Mouse (Mus musculus): ENCODE data around the gene Coil. TPM values are rescaled to one million over a fixed set of nuclear protein-coding genes. Genes with fewer than 3 reads are reported as not detected.

Gene Coil
- polyA plus RNA-seq, 1 experiment from 2014 or later, result 24.2 TPM

DNA sequence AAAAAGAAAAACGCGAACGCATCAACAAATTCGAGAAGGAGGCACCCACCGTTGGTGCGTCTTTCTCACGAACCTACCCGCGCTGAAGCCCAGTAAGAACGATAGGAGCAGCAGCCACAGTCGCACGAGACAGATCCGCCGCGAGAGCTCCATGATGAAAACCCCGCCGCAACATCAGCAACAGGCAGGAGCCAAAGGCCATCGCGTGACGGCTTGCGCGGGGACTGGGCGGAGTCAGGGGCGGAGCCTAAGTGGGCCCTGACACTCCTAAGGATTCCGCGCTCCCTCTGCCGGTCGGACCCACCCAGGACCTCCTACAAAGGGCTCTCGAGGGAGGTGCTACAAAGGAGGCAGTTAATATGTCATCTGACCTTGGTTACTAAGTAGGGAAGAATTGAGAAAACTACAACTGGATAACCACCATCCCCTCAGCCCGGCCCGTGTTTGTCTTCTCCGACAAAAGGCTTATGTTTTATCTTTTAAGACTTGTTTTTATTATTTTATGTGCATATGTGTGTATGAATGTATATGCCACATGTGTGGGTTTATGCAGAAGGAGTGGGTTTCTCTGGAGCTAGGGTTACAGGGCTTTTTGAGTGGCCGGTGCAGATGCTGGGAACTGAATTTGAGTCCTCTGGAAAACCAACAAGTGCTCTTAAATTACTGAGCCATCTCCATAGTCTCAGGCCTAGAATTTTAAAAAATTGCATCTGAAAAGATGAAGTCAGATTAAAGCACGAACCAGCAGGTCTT is 14.7 kb upstream of the Coil start, which contains the start of gene Scpep1:
Gene Scpep1, minus strand, starts transcription at position 249 of the 753 bp plus-strand sequence.
- no peaks in the 10 kb centered on the region for H3K36me3 ChIP-seq (ENCODE audit: control insufficient read depth, insufficient read depth, low read length)
- no peaks in the 10 kb centered on the region for H3K27me3 ChIP-seq (ENCODE audit: control insufficient read depth, insufficient read depth, low read length)
- WGBS, result 5% methylated on average over 34 of the region's 34 CpGs
- no peaks in the 10 kb centered on the region for H3K9me3 ChIP-seq (ENCODE audit: control insufficient read depth, low read length)
- H3K4me1 ChIP-seq (ENCODE audit: control insufficient read depth, insufficient read depth, low read length), result peaks cover 6% of the 10 kb centered on the region
- no peak within 1 kb of the TSS; the same call in 1 of the 2 replicates for H3K27ac ChIP-seq (ENCODE audit: low read depth, low read length)
- DNase-seq (ENCODE audit: low spot score, missing footprints), result peak; percentile 100
- peak within 1 kb of the TSS; percentile 47 for H3K4me3 ChIP-seq (ENCODE audit: low read depth, low read length)
- peak within 1 kb of the TSS; percentile 52 for H3K4me2 ChIP-seq
- H3K9ac ChIP-seq (ENCODE audit: low read length), result peak within 1 kb of the TSS; percentile 60
- peak; percentile 98 for ATAC-seq (ENCODE audit: low FRiP score)

DNA sequence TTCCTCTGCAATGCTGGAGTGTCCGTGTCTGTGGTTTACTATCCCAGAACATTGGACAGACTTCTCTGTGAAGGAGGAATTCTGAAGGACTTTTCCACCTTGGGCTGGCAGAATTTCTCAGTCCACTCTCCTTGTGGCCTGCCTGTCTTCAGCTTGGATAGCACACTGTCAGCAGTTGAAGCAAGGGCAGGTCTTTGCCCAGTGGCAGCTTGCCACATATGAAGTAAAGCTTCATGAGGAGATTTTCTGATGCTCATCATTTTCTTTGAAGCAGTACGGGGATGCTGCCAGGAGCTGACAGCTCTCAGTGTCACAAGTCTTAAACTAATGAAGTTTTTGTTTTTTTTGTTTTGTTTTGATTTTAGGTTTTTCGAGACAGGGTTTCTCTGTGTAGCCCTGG is 11.2 kb upstream of the Coil start:
- H3K27me3 ChIP-seq (ENCODE audit: control insufficient read depth, insufficient read depth, low read length), result no peaks in the 10 kb centered on the region
- peaks cover 6% of the 10 kb centered on the region for H3K4me1 ChIP-seq (ENCODE audit: control insufficient read depth, insufficient read depth, low read length)
- no peak overlapping the region for H3K4me2 ChIP-seq
- WGBS, result 83% methylated on average over 3 of the region's 3 CpGs
- H3K36me3 ChIP-seq (ENCODE audit: control insufficient read depth, insufficient read depth, low read length), result no peaks in the 10 kb centered on the region
- ATAC-seq (ENCODE audit: low FRiP score), result no peak
- no peak overlapping the region for H3K4me3 ChIP-seq (ENCODE audit: low read depth, low read length)
- H3K27ac ChIP-seq (ENCODE audit: low read depth, low read length), result no peak overlapping the region
- no peak overlapping the region for H3K9ac ChIP-seq (ENCODE audit: low read length)
- DNase-seq (ENCODE audit: low spot score, missing footprints), result no peak
- H3K9me3 ChIP-seq (ENCODE audit: control insufficient read depth, low read length), result no peaks in the 10 kb centered on the region

DNA sequence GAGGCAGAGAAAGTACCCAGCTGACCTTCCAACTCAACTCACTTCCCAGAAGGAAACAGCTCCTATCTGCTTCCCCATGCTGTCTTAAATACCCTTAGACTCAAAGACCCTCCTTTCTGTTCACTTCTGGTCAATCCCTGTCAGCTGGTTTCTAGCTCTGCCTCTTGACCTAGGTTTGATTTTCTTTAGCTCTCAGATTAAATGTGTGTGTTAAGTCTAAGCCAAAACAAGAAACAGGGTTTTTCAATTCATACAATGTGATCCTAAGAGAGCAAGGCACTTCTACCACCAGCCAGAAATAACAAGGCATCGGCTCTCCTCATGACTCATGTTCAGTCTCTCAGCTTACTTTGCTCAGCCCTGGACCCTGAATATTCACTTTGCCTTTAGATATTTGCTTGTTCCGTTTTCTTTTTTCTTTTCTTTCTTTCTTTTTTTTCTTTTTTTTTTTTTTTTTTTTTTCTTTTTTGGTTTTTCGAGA is 3.1 kb upstream of the Coil start, which contains the start of gene Elobl:
Gene Elobl, minus strand, starts transcription at position 51 of the 481 bp plus-strand sequence.
- Histone ChIP-seq H3K36me3 (ENCODE audit: control insufficient read depth, insufficient read depth, low read length) (no peaks in the 10 kb centered on the region), H3K4me2 (no peak within 1 kb of the TSS), H3K27me3 (ENCODE audit: control insufficient read depth, insufficient read depth, low read length) (no peaks in the 10 kb centered on the region), H3K4me1 (ENCODE audit: control insufficient read depth, insufficient read depth, low read length) (no peaks in the 10 kb centered on the region), H3K27ac (ENCODE audit: low read depth, low read length) (no peak within 1 kb of the TSS), H3K9ac (ENCODE audit: low read length) (no peak within 1 kb of the TSS), H3K9me3 (ENCODE audit: control insufficient read depth, low read length) (no peaks in the 10 kb centered on the region), H3K4me3 (ENCODE audit: low read depth, low read length) (no peak within 1 kb of the TSS)
- DNase-seq (ENCODE audit: low spot score, missing footprints) (no peak), ATAC-seq (ENCODE audit: low FRiP score) (no peak)
- 93% methylated on average over 2 of the region's 3 CpGs for WGBS

GRCm38 (mm10) chr11:88973776-88974701 is 4.0 kb downstream of the Coil start:
- H3K4me1 ChIP-seq (ENCODE audit: control insufficient read depth, insufficient read depth, low read length), result peaks cover 5% of the 10 kb centered on the region
- WGBS, result 1% methylated on average over 60 of the region's 62 CpGs
- H3K4me2 ChIP-seq, result peak overlapping the region; percentile 69
- H3K9ac ChIP-seq (ENCODE audit: low read length), result peak overlapping the region; percentile 84
- peak; percentile 99 for DNase-seq (ENCODE audit: low spot score, missing footprints)
- peak overlapping the region; percentile 81 for H3K27ac ChIP-seq (ENCODE audit: low read depth, low read length)
- H3K36me3 ChIP-seq (ENCODE audit: control insufficient read depth, insufficient read depth, low read length), result no peaks in the 10 kb centered on the region
- no peaks in the 10 kb centered on the region for H3K27me3 ChIP-seq (ENCODE audit: control insufficient read depth, insufficient read depth, low read length)
- peak overlapping the region; percentile 70 for H3K4me3 ChIP-seq (ENCODE audit: low read depth, low read length)
- peak; percentile 90 for ATAC-seq (ENCODE audit: low FRiP score)
- H3K9me3 ChIP-seq (ENCODE audit: control insufficient read depth, low read length), result no peaks in the 10 kb centered on the region

- DNase-seq (ENCODE audit: low spot score, missing footprints), result no peak
- ATAC-seq (ENCODE audit: low FRiP score), result no peak
- H3K27me3 ChIP-seq (ENCODE audit: control insufficient read depth, insufficient read depth, low read length), result no peaks in the 10 kb centered on the region
- no peaks in the 10 kb centered on the region for H3K9me3 ChIP-seq (ENCODE audit: control insufficient read depth, low read length)
- H3K27ac ChIP-seq (ENCODE audit: low read depth, low read length), result no peak overlapping the region
- H3K36me3 ChIP-seq (ENCODE audit: control insufficient read depth, insufficient read depth, low read length), result peaks cover under 1% of the 10 kb centered on the region; the same call in 1 of the 2 replicates
- no peak overlapping the region for H3K4me2 ChIP-seq
- WGBS, result 87% methylated on average over 2 of the region's 2 CpGs
- H3K4me1 ChIP-seq (ENCODE audit: control insufficient read depth, insufficient read depth, low read length), result peaks cover 5% of the 10 kb centered on the region
- no peak overlapping the region for H3K4me3 ChIP-seq (ENCODE audit: low read depth, low read length)
- no peak overlapping the region for H3K9ac ChIP-seq (ENCODE audit: low read length)
Measured at GRCm38 (mm10) chr11:88976320-88976719, 6.3 kb downstream of the Coil start.

- WGBS, result 98% methylated on average over 5 of the region's 5 CpGs
- Histone ChIP-seq H3K27ac (ENCODE audit: low read depth, low read length) (no peak overlapping the region), H3K36me3 (ENCODE audit: control insufficient read depth, insufficient read depth, low read length) (peaks cover 4% of the 10 kb centered on the region; the same call in 1 of the 2 replicates), H3K9ac (ENCODE audit: low read length) (no peak overlapping the region), H3K4me3 (ENCODE audit: low read depth, low read length) (no peak overlapping the region), H3K4me1 (ENCODE audit: control insufficient read depth, insufficient read depth, low read length) (peaks cover 5% of the 10 kb centered on the region), H3K4me2 (no peak overlapping the region), H3K27me3 (ENCODE audit: control insufficient read depth, insufficient read depth, low read length) (no peaks in the 10 kb centered on the region), H3K9me3 (ENCODE audit: control insufficient read depth, low read length) (no peaks in the 10 kb centered on the region)
- DNase-seq (ENCODE audit: low spot score, missing footprints), result no peak
- ATAC-seq (ENCODE audit: low FRiP score), result no peak
Measured at GRCm38 (mm10) chr11:88977188-88977587, 7.1 kb downstream of the Coil start.

GRCm38 (mm10) chr11:88981337-88981736 is 11.3 kb downstream of the Coil start:
- no peak overlapping the region for H3K4me3 ChIP-seq (ENCODE audit: low read depth, low read length)
- H3K4me2 ChIP-seq, result no peak overlapping the region
- ATAC-seq (ENCODE audit: low FRiP score), result no peak
- WGBS, result 90% methylated on average over 8 of the region's 8 CpGs
- no peaks in the 10 kb centered on the region for H3K9me3 ChIP-seq (ENCODE audit: control insufficient read depth, low read length)
- H3K27ac ChIP-seq (ENCODE audit: low read depth, low read length), result no peak overlapping the region
- peaks cover 9% of the 10 kb centered on the region; the same call in 1 of the 2 replicates for H3K36me3 ChIP-seq (ENCODE audit: control insufficient read depth, insufficient read depth, low read length)
- H3K4me1 ChIP-seq (ENCODE audit: control insufficient read depth, insufficient read depth, low read length), result no peaks in the 10 kb centered on the region
- no peak overlapping the region for H3K9ac ChIP-seq (ENCODE audit: low read length)
- no peaks in the 10 kb centered on the region for H3K27me3 ChIP-seq (ENCODE audit: control insufficient read depth, insufficient read depth, low read length)
- DNase-seq (ENCODE audit: low spot score, missing footprints), result peak; percentile 10

- H3K36me3 ChIP-seq (ENCODE audit: control insufficient read depth, insufficient read depth, low read length), result peaks cover 11% of the 10 kb centered on the region; the same call in 1 of the 2 replicates
- no peaks in the 10 kb centered on the region for H3K4me1 ChIP-seq (ENCODE audit: control insufficient read depth, insufficient read depth, low read length)
- H3K27ac ChIP-seq (ENCODE audit: low read depth, low read length), result no peak overlapping the region
- 92% methylated on average over 10 of the region's 10 CpGs for WGBS
- no peak overlapping the region for H3K4me3 ChIP-seq (ENCODE audit: low read depth, low read length)
- no peak overlapping the region for H3K9ac ChIP-seq (ENCODE audit: low read length)
- H3K4me2 ChIP-seq, result no peak overlapping the region
- no peaks in the 10 kb centered on the region for H3K27me3 ChIP-seq (ENCODE audit: control insufficient read depth, insufficient read depth, low read length)
- DNase-seq (ENCODE audit: low spot score, missing footprints) (no peak), ATAC-seq (ENCODE audit: low FRiP score) (no peak)
- no peaks in the 10 kb centered on the region for H3K9me3 ChIP-seq (ENCODE audit: control insufficient read depth, low read length)
Measured at GRCm38 (mm10) chr11:88986616-88987015, 16.6 kb downstream of the Coil start.

Data from midbrain, embryonic 11.5 days (tissue).